Mouse (Mus musculus) left cerebral cortex, adult 9 months (tissue): Measurements from ENCODE around the gene Gm10271.

ENCODE experiments used
- DNase-seq, 2 experiments: peaks; one replicate each; pipeline ENCODE4 v3.0.0; 2022; ENCODE audit warnings: low spot score in 2 of 2

Gm10271 gene

DNA sequence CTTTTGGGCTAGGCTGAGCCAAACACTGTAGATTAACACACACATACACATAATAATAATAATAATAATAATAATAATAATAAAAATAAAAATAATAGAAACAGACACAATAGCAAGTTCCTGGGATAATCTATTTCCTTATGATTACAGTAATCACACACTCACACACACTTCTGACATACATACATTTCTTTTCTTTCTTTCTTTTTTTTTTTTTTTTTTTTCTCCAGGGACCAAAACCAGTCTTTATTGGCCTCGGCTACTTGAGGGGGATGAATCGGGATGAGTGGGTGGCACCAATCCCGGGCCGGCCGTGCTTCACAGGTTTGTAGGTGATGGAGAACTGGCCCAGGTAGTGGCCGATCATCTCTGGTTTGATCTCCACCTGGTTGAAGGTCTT is at the start of gene Gm10271:
Gm10271 (minus strand) TSS at position 101 of the 400 bp plus-strand sequence.
- no peak for DNase-seq

- DNase-seq = no peak
Observed at GRCm38 (mm10) chr10:117021020-117021754, 48.8 kb upstream of the Gm10271 start.

DNA sequence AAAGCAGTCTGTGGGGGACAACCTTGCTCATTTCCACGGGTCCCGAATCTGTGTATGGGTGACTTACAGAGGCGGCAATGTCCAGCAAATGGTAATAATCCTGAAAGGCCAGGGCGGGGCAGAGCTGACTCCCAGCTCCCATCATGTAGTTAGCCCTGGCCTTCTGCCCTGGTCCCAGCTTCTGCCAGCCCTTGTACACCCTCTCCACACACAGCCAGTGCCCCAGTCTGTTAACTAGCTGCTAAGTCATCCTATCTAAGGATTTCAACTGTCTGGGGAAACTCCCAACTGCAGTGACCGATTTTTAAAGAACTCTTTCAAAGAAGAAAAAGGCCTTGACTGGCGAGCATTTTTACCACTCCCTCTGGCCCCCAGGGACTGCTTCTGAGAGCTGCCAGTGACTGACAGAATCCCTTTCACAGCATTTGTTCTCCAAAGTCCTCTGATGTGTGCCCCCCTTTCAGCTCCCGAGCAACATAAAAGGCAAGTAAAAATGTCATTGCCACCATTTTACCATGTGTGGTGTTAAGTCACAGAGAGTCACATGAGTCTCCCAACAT is 46.0 kb upstream of the Gm10271 start:
- no peak for DNase-seq

- no peak for DNase-seq
Observed at GRCm38 (mm10) chr10:117014565-117014964, 42.2 kb upstream of the Gm10271 start.

- DNase-seq = peak; percentile 47 to 49
Observed at GRCm38 (mm10) chr10:117013689-117014390, 41.4 kb upstream of the Gm10271 start.

GRCm38 (mm10) chr10:117011047-117011446 is 38.6 kb upstream of the Gm10271 start:
- DNase-seq = no peak

DNA sequence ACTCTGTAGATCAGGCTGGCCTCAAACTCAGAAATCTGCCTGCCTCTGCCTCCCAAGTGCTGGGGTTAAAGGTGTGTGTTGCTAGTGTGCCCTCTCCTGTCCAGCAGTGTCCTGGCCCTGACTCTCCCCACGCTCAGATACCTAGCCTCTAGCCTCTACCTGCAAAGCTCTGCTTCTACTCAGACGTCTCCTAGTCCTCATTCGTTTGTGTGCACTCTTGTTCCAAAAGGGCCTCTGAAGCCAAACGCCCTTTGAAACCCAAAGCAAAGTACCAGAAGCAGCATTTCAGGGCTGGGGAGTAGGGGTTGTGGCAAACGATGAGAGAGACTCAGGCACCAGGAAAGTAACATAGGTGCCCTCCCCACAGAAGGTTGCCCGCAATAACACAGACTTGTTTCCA is 37.3 kb upstream of the Gm10271 start:
- no peak for DNase-seq

- no peak for DNase-seq
Observed at GRCm38 (mm10) chr10:117005707-117006464, 33.5 kb upstream of the Gm10271 start.

GRCm38 (mm10) chr10:117004695-117005094 is 32.3 kb upstream of the Gm10271 start:
- no peak for DNase-seq

DNA sequence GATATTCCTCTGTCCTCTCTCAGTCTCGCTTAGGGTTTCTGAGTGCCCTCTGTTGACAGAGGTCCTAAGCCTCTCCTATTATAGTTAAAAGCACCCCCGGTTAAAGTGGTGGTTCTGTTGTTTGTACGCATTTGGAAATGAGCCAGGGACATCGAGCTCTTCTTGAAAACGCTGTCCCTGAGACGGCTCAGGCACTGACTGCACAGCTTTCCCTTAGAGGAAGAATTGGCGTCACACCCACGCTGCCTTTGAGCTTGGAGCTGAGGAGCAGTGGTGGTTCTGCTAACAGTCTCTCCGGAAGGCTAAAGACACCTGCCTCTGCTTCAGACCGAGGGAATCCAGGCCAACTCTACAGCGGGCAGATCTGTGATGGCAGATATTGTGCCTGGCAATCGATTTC is 28.6 kb upstream of the Gm10271 start:
- DNase-seq = peak in 1 of 2 experiments; percentile 30

DNA sequence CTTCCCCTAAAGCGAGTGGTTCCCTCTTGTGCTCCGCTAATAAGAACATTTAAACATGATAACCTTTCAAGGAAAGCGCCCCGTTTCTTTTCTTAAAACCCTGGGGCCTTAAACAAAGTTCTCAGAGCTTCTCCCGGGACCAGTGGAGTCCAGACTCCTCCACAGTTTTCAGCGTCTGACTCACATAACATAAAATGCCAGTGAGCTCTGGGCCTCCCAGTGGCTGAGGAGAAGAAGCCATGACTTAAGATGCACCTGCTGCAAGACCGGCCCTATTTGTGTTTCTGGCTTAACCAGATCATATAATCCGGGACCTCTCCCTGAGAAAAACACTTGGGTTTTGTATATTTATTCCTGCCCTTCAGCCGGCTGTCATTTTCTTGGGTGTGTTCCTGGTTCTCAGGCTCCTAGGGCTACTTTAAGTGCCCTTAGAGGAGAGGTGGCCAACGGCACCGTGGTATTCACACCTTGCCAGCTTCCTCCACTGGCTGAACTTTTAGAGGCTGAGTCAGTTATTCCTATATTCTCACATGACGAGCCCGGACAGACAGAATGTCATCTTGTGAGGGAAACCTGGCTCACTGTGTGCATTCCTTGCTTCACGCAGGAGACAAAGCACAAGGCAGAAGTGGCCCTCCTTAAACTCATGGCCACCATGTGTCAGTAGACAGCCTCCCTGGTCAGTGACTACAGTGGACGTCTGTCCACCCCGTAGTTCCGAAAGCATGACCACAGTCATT is 26.5 kb upstream of the Gm10271 start:
- DNase-seq = no peak

GRCm38 (mm10) chr10:116996236-116996600 is 23.8 kb upstream of the Gm10271 start:
- DNase-seq = no peak

- DNase-seq = no peak
Observed at GRCm38 (mm10) chr10:116995584-116996235, 23.3 kb upstream of the Gm10271 start.

- no peak for DNase-seq
Observed at GRCm38 (mm10) chr10:116995162-116995561, 22.8 kb upstream of the Gm10271 start.

GRCm38 (mm10) chr10:116993971-116994370 is 21.6 kb upstream of the Gm10271 start:
- DNase-seq = no peak

GRCm38 (mm10) chr10:116986264-116987082 is 14.1 kb upstream of the Gm10271 start, which contains the start of gene Best3:
Gene Best3 (plus strand): TSS chr10:116986314.
- no peak for DNase-seq

DNA sequence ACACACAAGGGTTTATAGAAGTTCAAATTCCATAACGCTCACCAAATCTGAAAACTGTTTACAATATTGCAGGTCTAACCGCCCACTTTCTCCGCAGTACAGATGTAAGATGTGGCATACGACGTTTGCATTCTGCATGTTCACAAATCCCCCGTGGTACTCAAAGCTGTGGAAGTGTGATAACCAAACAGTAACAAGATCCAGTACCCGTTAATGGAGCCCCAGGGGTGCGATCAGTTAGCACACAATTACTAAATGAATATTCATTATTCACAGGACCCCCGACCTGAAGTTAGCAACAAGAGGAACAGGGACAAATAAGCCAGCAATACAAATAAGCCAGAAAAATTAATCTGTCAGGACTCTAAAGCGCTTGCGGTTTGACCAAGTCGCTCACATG is 12.4 kb upstream of the Gm10271 start:
- no peak for DNase-seq

GRCm38 (mm10) chr10:116982526-116982925 is 10.1 kb upstream of the Gm10271 start:
- no peak for DNase-seq

- DNase-seq = no peak
Observed at GRCm38 (mm10) chr10:116980888-116981287, 8.5 kb upstream of the Gm10271 start.

- no peak for DNase-seq
Observed at GRCm38 (mm10) chr10:116980273-116980672, 7.9 kb upstream of the Gm10271 start.
